Mouse (Mus musculus): ENCODE data around the gene Gm20388.
A peak's percentile ranks its signal among the peaks of the same experiment; 100 is the strongest.

Gene Gm20388

DNA sequence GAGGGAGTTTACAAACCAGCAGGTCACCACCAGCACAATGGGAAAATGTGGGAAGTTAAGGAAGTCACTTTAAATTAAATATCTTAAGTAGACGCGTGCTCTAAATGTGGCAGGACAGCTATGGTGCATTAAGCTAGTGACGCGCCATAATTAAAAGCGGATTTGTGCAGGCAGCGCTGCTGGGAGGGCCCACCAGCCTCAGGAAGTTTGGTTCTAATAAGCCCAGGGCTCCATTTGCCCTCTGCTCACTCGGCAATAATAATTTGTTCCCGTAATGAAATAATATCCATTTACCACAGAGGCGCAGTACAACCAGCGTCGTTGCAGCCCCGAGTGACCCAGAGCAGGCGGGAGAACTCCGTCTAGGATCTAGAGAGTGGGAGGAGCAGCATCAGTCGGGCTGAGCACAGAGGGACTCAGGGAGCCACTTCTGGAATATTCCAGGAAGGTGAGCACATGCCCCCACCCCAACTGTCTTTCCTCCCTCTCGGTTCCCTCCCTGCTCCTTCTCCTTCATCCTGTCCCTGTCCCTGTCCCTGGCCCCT is 1040.1 kb downstream of the Gm20388 start:
- no peak for DNase-seq (ENCODE audit: low spot score)

DNA sequence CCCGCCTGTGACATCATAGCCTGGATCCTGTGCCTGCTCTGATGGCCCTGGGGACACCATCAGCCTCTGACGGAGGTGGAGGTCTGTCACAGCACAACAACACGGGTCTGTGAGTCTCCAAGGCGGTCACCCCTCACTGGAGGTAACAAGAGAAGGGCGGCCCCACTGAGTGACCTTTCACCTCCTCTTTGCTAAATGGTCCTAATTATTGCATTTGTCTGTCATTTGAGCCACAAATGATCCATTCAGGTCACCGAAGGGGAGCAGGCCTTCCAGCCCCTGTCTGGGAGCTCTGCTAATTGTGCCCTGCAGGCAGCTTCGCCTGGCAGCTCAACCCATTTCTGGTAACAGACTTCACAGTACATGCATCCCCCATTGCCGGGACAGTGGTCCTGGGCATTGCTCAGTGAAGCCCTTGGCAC is 1048.8 kb downstream of the Gm20388 start:
- DNase-seq (ENCODE audit: low spot score), result no peak

DNA sequence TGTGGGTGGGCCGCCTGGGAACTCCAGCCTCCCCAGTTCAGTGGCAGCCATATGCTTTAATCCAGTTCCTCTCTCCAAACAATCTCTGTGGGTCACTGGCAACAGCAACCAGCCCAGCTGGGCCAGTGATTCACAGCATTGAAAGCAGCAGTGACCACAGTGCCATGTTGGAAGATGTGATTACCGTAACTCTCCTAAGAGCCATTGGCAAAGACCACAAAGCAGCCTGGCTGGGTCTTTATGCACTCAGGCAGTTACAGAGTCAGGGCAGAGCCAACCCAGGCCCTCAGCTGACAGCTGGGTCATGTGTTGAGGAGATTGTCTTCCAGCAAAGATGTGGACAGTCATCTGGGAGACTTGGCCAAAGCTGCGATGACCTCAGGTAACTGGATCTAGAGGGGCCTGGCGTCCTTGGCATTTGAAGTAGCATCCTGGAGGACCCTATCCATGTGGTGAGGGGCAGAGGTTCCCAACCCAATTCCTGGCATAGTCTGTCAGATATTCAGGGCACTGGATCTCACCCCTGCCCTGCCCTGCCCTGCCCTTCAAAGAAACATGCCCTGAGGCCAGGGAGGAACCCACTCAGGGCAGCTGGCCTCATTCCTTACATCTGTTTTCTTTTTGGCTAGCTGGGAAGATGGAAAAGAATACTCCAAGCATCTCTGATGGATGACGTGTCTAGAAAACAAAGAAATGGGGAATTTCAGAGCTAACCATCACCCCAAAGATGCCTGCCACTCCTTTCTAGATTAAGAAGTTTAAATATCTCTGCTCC is 1052.2 kb downstream of the Gm20388 start:
- no peak for DNase-seq (ENCODE audit: low spot score)

DNA sequence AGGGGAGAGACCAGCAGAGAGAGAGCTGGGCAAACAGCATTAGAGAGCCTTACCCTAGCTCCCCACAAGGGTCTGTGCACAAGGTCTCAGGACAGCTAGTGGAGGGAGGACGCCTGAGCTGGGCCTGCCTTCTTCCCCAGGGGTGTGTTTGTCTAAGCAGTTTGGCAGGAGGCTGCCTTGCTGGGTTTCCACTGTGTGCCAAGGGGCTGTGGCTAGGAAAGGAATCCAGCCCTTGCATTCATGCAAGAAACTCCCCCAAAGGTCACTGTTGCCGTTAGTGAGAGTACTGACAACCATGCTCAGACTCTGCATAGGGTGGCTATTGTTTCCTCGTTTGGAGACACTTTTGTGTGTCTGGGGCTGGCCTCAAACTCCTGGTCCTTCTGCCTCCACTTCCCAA is 1055.9 kb downstream of the Gm20388 start:
- no peak for DNase-seq (ENCODE audit: low spot score)

DNA sequence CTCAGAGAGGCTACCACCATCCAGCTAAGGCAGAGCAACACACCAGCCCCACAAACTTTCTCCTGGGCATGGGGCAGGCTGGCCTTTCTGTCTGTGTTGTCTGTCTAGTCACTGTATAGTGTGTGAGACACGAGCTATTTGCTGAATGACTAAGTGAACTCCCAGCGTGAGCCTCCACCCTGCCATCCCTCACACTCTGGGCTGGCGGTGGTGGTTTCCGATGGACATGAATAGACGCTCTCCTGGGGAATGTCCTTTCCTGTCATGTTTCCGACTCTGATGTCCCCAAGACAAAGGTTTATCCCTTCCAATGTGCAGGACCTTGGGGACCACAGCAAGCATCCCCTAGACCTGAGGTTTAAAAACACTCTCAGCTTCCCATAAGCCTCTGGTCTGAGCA is 1057.7 kb downstream of the Gm20388 start:
- no peak for DNase-seq (ENCODE audit: low spot score)

DNA sequence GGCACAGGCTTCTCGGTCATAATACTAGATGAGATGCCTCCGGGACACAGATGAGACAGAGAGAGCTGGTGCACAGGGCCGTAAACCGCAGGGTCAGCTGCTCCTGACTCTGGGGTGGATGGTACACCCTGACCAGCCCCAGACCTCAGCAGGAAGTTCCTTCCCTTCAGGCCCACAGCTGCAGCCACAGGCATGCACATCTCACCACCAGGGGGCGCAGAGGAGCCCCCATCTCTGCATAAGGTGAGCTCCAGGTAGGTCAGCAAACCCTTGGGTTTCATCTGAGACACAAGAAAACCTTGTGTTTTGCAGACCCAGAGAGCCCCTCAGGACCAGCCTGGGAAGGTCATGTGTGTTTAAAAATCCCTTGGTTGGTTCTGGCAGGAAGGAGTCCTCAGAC is 1059.7 kb downstream of the Gm20388 start:
- DNase-seq (ENCODE audit: low spot score), result peak; percentile 59

DNA sequence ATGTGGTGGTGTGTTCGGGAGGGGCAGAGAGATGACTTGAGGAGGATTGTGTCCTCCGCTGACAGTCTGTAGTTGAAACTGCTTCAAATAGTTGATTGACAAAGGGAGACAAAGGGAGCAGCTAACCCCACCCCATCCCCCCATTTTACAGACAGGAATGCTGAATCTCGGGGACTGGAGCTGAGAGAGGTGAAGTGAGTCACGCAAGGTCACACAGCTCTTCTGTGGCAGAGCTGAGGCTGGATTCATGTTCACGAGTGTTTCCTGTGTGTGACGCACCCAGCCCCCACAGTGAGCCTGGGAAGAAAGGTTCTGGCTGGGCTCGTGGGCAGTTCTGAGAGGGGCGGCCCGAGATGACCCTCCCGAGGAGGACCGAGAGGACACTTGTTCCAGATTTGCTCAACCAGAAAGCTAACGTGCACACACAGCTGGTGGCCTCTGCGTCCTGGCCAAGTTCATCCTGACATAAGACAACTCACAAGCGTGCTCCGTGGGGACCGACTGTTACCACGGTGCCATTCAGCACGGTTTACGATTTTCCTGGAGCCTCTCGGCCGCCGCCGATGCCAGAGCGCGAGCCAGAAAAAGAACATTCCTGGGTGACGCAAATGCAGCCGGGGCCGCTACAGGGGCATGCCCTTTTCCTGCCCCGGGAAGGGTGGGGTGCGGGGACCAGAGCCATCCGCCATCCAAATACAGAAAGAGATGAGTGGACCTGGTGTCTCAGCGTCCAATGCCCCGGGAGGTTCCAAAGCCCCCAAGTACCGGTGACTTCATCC is 1061.2 kb downstream of the Gm20388 start:
- DNase-seq (ENCODE audit: low spot score), result peak; percentile 15

DNA sequence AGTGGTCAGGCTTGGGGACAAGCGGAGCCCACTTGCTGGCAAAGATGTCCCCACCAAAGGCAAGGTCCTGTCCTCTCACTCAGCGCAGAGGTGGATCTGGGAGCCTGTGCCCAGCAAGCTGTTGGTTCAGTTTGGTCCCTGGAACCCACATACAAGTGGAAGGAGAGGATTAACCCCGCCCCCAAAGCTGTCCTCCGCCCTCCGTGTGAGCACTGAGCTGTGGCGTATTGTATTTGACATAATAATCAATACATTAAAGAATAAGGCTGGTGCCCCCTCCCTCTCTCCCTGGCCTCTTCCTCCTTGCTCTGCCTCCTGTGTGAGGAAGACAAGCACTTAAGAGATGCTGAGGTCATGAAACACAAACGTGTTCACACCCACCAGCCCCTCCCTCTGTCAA is 1062.4 kb downstream of the Gm20388 start:
- no peak for DNase-seq (ENCODE audit: low spot score)

DNA sequence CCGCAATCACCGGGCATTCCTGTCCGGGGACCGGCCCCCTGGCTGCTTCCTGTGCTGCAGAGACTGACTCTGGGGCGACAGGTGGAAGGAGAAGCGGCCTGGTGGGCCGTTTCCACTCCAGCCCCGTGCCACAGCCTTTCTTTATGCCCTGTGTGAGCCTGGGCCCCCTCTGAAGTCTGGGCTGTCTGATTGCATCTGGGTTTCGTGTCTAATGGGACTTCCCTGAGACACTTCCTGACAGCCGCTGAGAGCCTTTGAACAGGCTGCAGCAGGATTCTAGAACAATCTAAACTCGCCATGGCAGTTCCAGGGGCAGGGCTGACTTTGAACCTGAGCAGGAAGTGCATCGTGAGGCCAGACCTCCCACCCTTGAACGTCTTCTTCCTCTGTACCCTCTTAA is 1066.5 kb downstream of the Gm20388 start:
- no peak for DNase-seq (ENCODE audit: low spot score)

DNA sequence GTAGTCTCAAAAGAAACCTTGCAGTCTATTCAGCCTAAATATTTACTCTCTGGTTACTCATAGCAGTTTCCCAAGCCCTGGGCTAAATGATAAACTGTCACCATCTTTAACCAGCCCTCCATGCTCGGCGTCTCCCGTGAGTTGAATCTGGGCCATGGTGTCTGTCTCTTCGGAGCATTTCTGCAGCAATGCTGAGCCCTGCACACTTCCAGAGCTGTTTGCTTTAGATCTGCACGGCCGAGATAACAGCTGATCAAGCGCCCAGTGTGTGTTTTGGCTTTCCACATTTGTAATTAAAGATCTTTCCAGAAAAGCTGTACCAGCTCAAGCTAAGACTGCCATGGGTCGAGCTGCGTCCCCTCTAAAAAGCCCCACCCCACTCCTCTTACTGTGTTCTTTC is 1068.6 kb downstream of the Gm20388 start:
- DNase-seq (ENCODE audit: low spot score), result no peak

DNA sequence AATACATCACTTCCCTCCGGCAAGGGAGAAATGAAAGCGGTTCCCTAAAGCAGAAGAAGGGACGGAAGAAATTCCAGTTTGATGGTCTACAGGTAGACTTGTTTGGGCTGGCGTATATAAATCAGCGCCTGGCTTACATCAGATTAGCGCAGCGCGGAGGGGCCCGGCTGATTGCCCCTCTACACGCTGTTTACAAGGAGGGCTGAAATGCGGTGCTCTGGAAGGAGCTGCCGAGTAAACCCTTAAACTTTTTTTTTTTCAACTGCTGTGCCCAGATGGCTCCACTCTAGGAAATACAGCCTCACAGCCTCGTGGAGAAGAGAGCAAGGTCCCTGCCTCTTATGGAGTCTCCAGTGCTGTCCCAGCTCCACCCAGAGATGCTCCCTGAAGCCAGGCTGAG is 1070.3 kb downstream of the Gm20388 start:
- no peak for DNase-seq (ENCODE audit: low spot score)

DNA sequence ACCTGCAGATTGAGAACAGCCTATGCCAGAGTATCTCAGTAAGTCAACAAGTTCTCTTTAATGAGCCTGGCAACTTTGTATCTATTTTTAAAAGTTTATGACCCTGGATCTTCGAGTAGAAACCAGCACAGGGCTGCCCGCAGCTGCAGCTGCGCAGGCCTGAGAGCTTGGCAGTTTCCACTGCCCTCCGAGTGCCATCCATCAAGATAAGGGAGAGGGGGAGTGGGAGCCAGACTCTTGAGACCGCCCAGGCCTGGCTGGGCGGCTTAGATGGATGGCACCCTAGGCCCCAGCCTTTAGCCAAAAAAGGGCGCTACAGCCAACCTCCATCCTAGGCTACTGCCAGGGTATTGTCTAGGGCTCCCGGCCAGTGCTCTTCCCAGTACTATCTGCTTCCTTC is 1074.2 kb downstream of the Gm20388 start:
- DNase-seq (ENCODE audit: low spot score), result no peak

DNA sequence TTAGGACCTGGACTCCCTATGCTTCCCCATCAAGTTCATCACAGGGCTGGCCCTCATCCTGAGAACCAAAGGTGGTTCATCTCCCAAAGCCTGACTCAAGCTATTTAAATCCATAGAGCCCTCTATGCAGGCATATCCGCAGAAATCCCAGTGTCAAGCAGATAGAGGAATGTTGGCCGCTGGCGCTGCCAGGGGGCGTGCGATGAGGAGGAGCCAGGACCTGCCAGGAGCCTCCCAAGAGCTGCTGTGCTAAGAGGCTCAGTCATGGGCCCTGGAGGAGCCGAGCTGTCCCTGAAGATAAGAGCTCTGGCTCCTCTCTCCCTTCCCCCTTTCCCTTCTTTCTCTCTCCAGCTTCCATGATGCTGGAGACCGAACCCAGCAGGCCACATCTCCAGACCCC is 1075.4 kb downstream of the Gm20388 start:
- DNase-seq (ENCODE audit: low spot score), result no peak

DNA sequence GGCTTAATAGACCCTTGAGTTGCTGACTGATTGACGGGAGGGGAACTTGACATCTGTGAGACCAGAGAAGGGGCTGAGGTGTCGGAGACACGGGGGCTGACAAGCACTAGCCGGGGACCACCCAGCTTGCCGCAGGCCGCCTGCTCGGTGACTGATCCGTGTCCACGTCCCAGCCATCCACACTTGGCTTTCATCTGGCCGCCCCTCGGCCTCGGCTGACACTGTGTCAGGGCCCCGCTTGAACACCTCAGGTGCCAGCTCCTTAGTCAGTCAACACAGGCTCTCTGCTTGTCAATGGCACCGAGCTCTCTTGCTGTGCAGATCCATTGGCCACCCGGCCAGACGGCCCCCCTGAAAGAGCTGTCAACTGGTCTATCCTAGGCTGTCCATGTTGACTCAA is 1083.1 kb downstream of the Gm20388 start:
- DNase-seq (ENCODE audit: low spot score), result no peak

DNA sequence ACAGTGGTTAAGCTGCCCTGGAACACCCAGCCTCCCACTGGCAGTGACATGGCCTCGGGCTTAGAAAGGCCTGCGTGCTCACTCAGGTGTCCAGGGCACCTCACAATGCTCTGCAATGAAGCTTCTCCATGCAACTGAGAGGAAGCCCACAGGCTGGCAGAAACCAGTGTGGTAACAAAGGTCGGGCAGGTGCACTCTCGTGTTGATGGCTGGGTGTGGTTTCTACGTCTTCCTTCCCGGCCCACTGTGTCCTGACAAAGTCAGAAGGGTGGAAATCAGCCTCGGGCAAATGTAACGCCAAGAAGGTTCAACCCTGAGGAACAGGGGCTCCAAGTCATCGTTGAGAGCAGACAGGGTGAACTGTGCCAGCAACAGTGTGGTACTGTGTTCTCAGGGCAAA is 1084.8 kb downstream of the Gm20388 start:
- DNase-seq (ENCODE audit: low spot score), result no peak

DNA sequence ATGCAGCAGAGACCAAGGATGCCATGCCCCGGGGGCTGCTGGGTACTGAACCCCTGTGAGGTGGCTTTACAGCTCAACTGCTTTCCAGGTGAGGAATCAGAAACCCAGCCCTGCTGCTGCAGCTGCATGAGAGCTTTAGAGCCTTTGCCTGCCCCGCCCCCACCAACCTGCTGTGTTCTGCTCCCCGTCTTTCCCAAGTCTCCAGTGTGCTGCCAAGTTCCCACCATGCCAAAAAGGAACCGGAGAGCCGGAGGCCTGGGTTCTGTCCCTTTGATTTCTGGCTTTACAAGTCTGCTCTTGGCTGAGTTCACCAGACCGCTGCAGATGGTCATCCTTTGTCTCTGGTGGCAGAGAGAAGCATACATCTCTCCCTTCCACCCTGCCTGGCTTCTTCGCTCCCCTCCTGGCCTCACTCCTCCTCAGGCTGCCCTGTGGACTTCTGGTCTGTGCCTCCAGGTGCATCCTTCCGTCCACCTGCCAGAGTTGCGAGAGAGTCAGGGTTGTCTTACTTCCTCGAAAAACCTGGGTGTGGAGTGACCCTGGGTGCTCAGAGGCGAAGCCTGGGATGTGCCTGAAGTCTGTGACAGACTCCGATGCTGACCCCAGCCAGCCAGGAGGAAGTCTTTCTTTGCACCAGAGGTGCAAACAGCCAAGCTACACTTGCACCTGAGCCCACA is 1086.4 kb downstream of the Gm20388 start:
- DNase-seq (ENCODE audit: low spot score), result no peak

DNA sequence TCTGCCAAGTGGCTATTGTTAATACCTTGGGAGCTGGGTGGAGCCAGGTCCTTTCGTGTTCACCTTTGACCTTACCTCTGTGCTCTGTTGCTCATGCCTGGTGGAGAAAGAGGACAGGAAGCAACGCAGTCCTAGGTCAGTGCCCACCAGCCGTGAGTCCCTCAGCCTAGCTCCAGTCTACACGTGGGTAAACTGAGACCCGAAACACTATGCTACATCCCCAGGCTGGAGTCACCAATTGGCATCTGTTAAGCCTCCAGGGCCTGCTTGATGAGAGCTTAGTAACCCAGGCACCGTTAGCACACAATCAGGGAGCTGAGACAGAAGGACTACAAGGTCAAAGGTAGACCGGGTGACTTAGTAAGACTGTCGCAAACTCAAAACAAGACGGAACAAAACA is 1087.3 kb downstream of the Gm20388 start:
- no peak for DNase-seq (ENCODE audit: low spot score)

DNA sequence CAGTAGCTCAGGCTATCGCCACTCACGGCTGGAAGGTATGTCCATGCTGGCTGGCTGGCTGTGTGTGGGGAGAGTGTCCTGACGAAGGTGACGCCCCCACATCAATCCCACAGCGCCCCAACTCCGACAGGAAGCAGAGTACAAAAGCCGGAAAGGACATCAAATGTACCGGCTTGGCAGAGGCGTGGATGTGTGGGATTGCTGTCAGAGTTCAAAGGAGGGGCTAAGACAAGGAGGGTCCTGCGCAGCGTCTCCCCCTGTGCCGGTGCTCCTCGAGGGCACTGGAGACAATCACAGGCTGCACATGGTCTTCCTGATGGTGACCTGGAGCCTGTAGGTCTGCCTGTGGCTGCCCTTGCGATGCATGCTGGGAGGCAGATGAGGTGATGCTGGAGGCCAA is 1088.3 kb downstream of the Gm20388 start:
- no peak for DNase-seq (ENCODE audit: low spot score)

DNA sequence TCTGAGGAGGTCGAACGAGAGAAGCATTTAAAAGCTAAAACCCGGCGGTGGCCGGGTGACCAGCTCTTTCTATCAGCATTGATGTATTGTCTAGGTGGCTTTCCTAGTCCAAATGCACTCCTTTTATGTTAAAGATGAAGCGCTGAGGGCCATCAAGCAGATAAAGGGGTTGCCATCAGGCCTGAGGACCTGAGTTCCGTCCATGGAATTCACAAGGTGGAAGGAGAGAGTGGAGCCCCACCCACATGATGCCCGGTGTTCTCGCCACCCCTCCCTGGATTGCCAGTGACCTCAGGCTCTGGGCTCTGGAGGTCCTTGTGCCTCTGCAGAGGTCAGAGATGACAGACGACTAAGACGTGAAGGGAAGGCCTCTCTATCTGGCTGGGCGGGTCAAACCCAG is 1091.3 kb downstream of the Gm20388 start:
- no peak for DNase-seq (ENCODE audit: low spot score)

DNA sequence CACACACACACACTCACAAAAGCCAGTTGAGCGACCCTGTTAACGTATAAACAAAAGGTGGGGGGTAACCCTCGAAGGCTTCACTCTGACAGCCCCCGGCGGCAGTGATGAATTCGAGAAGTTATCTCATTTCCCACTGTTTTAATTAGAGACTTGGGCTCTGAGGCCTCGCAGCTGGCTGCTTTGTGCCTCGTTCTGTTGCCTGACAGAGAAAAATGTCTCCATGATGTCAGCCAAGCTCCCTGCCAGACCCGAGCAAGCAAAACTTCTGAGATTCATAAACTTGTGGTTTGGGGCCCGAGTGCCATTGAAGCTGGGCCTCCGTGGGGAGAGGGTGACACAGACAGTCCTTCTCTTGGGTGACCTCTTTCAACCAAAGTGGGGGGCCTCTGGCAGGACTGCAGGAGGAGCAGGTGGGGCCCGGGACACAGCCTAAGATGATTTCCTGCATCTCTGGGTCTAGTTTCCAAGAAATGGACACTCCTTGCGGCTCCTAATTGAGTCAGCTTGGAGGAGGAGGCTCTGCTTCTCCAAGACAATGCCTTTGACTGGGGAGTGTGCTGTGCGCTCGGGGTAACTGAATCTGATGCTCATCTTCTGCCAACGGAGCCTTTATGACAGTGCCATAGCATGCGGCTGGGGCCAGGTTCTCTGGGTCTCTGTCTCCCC is 1092.4 kb downstream of the Gm20388 start:
- no peak for DNase-seq (ENCODE audit: low spot score)

DNA sequence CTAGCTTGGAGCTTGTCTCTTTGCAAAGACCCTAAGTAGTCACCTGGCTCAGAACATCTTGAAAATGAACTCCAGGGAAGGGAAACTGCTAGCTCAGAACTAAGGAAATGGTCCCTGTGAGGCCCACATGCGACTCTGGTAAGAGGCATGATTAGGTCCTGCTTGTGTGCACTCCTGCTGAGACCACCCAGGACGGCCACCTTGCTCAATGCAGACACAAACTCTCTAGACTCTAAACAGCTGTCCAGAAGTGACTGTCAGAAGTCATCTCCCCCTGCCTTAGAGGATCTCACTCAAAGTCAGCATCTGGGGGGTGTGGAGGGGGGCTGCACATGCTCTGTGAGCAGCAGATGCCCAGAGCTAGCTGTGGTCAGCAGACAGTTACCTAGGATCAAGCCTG is 1093.0 kb downstream of the Gm20388 start:
- DNase-seq (ENCODE audit: low spot score), result no peak

DNA sequence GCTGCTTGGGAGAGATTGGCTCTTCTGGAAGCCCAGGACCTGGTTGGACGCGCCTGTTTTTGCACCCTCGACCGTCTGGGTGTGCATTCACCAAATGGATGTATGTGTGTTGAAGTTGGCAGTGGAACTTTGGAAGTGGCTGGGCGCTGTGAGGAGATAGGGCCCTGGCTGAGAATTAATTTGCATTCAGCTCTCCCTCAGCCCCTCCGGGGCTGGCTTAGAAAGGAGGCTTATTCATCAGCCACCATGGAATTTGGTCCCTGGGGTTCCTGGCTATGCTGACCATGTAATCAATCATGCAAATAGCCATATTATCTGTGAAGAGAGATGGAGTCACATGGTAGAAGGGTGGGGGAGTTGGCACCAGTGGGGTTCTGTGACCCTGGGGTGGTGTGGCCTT is 1102.7 kb downstream of the Gm20388 start:
- DNase-seq (ENCODE audit: low spot score), result no peak

Measured in ovary, postnatal 14 days (tissue).